Mouse (Mus musculus) myocyte (in vitro differentiated cells): Measurements from ENCODE around the gene Cers6.

Source experiments
- CEBPB ChIP-seq: IDR thresholded peaks from 2 replicates; pipeline ENCODE4 v1.6.1; 2011; ENCODE audit warnings: mild to moderate bottlenecking, moderate library complexity; ENCODE audit not compliant: poor library complexity, insufficient read depth, severe bottlenecking
- E2F4 ChIP-seq: IDR thresholded peaks from one replicate; pipeline ENCODE4 v1.6.1; 2011; ENCODE audit warnings: mild to moderate bottlenecking, control low read depth, moderate library complexity; ENCODE audit not compliant: insufficient read depth
- MAX ChIP-seq: IDR thresholded peaks from one replicate; pipeline ENCODE4 v1.6.1; 2011; ENCODE audit warnings: low read depth, mild to moderate bottlenecking, control low read depth
- MYOD1 ChIP-seq, 3 experiments: IDR thresholded peaks; one replicate each; pipeline ENCODE4 v1.6.1; 2011; ENCODE audit warnings: control low read depth in 2 of 3, low read depth in 2 of 3, mild to moderate bottlenecking in 2 of 3, moderate library complexity in 1 of 3; ENCODE audit not compliant: insufficient read length in 2 of 3, control insufficient read depth in 1 of 3
- POLR2A ChIP-seq: IDR thresholded peaks from one replicate; pipeline ENCODE4 v1.6.1; 2011; ENCODE audit warnings: low read depth, mild to moderate bottlenecking, control low read depth, moderate library complexity; ENCODE audit not compliant: insufficient read length
- POLR2AphosphoS2 ChIP-seq: IDR thresholded peaks from one replicate; pipeline ENCODE4 v1.6.1; 2011; ENCODE audit warnings: low read depth, control low read depth; ENCODE audit not compliant: insufficient read length
- REST ChIP-seq: IDR thresholded peaks from one replicate; pipeline ENCODE4 v1.6.1; 2011; ENCODE audit warnings: mild to moderate bottlenecking, control low read depth, moderate library complexity; ENCODE audit not compliant: insufficient read depth, insufficient read length
- SRF ChIP-seq: IDR thresholded peaks from one replicate; pipeline ENCODE4 v1.6.1; 2011; ENCODE audit warnings: low read depth; ENCODE audit not compliant: control insufficient read depth, insufficient read length
- TCF12 ChIP-seq: IDR thresholded peaks from one replicate; pipeline ENCODE4 v1.6.1; 2011; ENCODE audit warnings: mild to moderate bottlenecking, control low read depth; ENCODE audit not compliant: poor library complexity, insufficient read depth, severe bottlenecking
- USF1 ChIP-seq: IDR thresholded peaks from one replicate; pipeline ENCODE4 v1.6.1; 2011; ENCODE audit warnings: low read depth, mild to moderate bottlenecking, control low read depth, moderate library complexity

- TF ChIP-seq POLR2A = no peak
- TF ChIP-seq TCF12 = no peak
- no peak for TF ChIP-seq MYOD1 (IDR thresholded peaks at IDR 0.05; ENCODE audit: control insufficient read depth in 1 of 3, insufficient read length in 2 of 3, low read depth in 2 of 3)
- no peak for TF ChIP-seq CEBPB
- TF ChIP-seq USF1 = no peak
- no peak for TF ChIP-seq E2F4
- no peak for TF ChIP-seq POLR2AphosphoS2
- TF ChIP-seq REST = no peak
- TF ChIP-seq MAX = no peak
- TF ChIP-seq SRF = no peak
Observed at GRCm38 (mm10) chr2:68900640-68901378, 39.6 kb downstream of the Cers6 start.
